Mouse (Mus musculus): ENCODE measurements around the gene Pdcd6ip. TPM values are rescaled to one million over a fixed set of nuclear protein-coding genes. Genes with fewer than 3 reads are reported as not detected.

Gene Pdcd6ip
- polyA plus RNA-seq, 1 experiment from 2014 or later = 66.7 TPM

- Histone ChIP-seq H3K36me3 (ENCODE audit: control insufficient read depth, insufficient read depth, low read length) (no peaks in the 10 kb centered on the region), H3K27ac (ENCODE audit: low read depth, low read length) (no peak overlapping the region), H3K4me3 (ENCODE audit: low read depth, low read length) (no peak overlapping the region), H3K4me2 (ENCODE audit: low read depth, low read length, severe bottlenecking) (no peak overlapping the region), H3K27me3 (ENCODE audit: control insufficient read depth, insufficient read depth, low read length) (no peaks in the 10 kb centered on the region), H3K9ac (ENCODE audit: low read length) (no peak overlapping the region), H3K4me1 (replicated peaks; ENCODE audit: control insufficient read depth, insufficient read depth, low read length) (no peaks in the 10 kb centered on the region), H3K9me3 (ENCODE audit: control insufficient read depth, low read length) (no peaks in the 10 kb centered on the region)
- DNase-seq (ENCODE audit: low spot score) = no peak
- WGBS = 70% methylated on average over 5 of the region's 5 CpGs
- no peak for ATAC-seq (replicated peaks; ENCODE audit: low FRiP score)
Observed at GRCm38 (mm10) chr9:113644701-113645100, 63.4 kb downstream of the Pdcd6ip start.

- Histone ChIP-seq H3K9me3 (ENCODE audit: control insufficient read depth, low read length) (no peaks in the 10 kb centered on the region), H3K4me3 (ENCODE audit: low read depth, low read length) (no peak overlapping the region), H3K36me3 (ENCODE audit: control insufficient read depth, insufficient read depth, low read length) (no peaks in the 10 kb centered on the region), H3K4me1 (replicated peaks; ENCODE audit: control insufficient read depth, insufficient read depth, low read length) (no peaks in the 10 kb centered on the region), H3K27me3 (ENCODE audit: control insufficient read depth, insufficient read depth, low read length) (no peaks in the 10 kb centered on the region), H3K27ac (ENCODE audit: low read depth, low read length) (no peak overlapping the region), H3K4me2 (ENCODE audit: low read depth, low read length, severe bottlenecking) (no peak overlapping the region), H3K9ac (ENCODE audit: low read length) (no peak overlapping the region)
- no peak for ATAC-seq (replicated peaks; ENCODE audit: low FRiP score)
- no peak for DNase-seq (ENCODE audit: low spot score)
- 82% methylated on average over 3 of the region's 3 CpGs for WGBS
Observed at GRCm38 (mm10) chr9:113644076-113644475, 64.0 kb downstream of the Pdcd6ip start.

GRCm38 (mm10) chr9:113643669-113644068 is 64.4 kb downstream of the Pdcd6ip start:
- no peak overlapping the region for H3K27ac ChIP-seq (ENCODE audit: low read depth, low read length)
- no peak overlapping the region for H3K4me3 ChIP-seq (ENCODE audit: low read depth, low read length)
- no peaks in the 10 kb centered on the region for H3K36me3 ChIP-seq (ENCODE audit: control insufficient read depth, insufficient read depth, low read length)
- no peak overlapping the region for H3K4me2 ChIP-seq (ENCODE audit: low read depth, low read length, severe bottlenecking)
- WGBS = 84% methylated on average over 15 of the region's 15 CpGs
- no peak for DNase-seq (ENCODE audit: low spot score)
- H3K27me3 ChIP-seq (ENCODE audit: control insufficient read depth, insufficient read depth, low read length) = no peaks in the 10 kb centered on the region
- H3K9me3 ChIP-seq (ENCODE audit: control insufficient read depth, low read length) = no peaks in the 10 kb centered on the region
- no peak overlapping the region for H3K9ac ChIP-seq (ENCODE audit: low read length)
- no peaks in the 10 kb centered on the region for H3K4me1 ChIP-seq (replicated peaks; ENCODE audit: control insufficient read depth, insufficient read depth, low read length)
- ATAC-seq (replicated peaks; ENCODE audit: low FRiP score) = no peak

- no peaks in the 10 kb centered on the region for H3K36me3 ChIP-seq (ENCODE audit: control insufficient read depth, insufficient read depth, low read length)
- no peaks in the 10 kb centered on the region for H3K27me3 ChIP-seq (ENCODE audit: control insufficient read depth, insufficient read depth, low read length)
- no peak overlapping the region for H3K27ac ChIP-seq (ENCODE audit: low read depth, low read length)
- ATAC-seq (replicated peaks; ENCODE audit: low FRiP score) (no peak), DNase-seq (ENCODE audit: low spot score) (no peak)
- H3K4me1 ChIP-seq (replicated peaks; ENCODE audit: control insufficient read depth, insufficient read depth, low read length) = no peaks in the 10 kb centered on the region
- H3K4me2 ChIP-seq (ENCODE audit: low read depth, low read length, severe bottlenecking) = no peak overlapping the region
- H3K9ac ChIP-seq (ENCODE audit: low read length) = no peak overlapping the region
- no peak overlapping the region for H3K4me3 ChIP-seq (ENCODE audit: low read depth, low read length)
- WGBS = 68% methylated on average over 7 of the region's 7 CpGs
- no peaks in the 10 kb centered on the region for H3K9me3 ChIP-seq (ENCODE audit: control insufficient read depth, low read length)
Observed at GRCm38 (mm10) chr9:113634986-113635385, 73.1 kb downstream of the Pdcd6ip start.

GRCm38 (mm10) chr9:113633168-113633744 is 74.8 kb downstream of the Pdcd6ip start:
- no peak overlapping the region for H3K4me2 ChIP-seq (ENCODE audit: low read depth, low read length, severe bottlenecking)
- no peak overlapping the region for H3K4me3 ChIP-seq (ENCODE audit: low read depth, low read length)
- DNase-seq (ENCODE audit: low spot score) (no peak), ATAC-seq (replicated peaks; ENCODE audit: low FRiP score) (no peak)
- H3K36me3 ChIP-seq (ENCODE audit: control insufficient read depth, insufficient read depth, low read length) = no peaks in the 10 kb centered on the region
- no peaks in the 10 kb centered on the region for H3K27me3 ChIP-seq (ENCODE audit: control insufficient read depth, insufficient read depth, low read length)
- no peak overlapping the region for H3K27ac ChIP-seq (ENCODE audit: low read depth, low read length)
- no peaks in the 10 kb centered on the region for H3K4me1 ChIP-seq (replicated peaks; ENCODE audit: control insufficient read depth, insufficient read depth, low read length)
- H3K9ac ChIP-seq (ENCODE audit: low read length) = no peak overlapping the region
- H3K9me3 ChIP-seq (ENCODE audit: control insufficient read depth, low read length) = no peaks in the 10 kb centered on the region
- 80% methylated on average over 8 of the region's 8 CpGs for WGBS

- H3K4me1 ChIP-seq (replicated peaks; ENCODE audit: control insufficient read depth, insufficient read depth, low read length) = no peaks in the 10 kb centered on the region
- H3K4me2 ChIP-seq (ENCODE audit: low read depth, low read length, severe bottlenecking) = no peak overlapping the region
- WGBS = 79% methylated on average over 8 of the region's 9 CpGs
- no peak overlapping the region for H3K27ac ChIP-seq (ENCODE audit: low read depth, low read length)
- DNase-seq (ENCODE audit: low spot score) (no peak), ATAC-seq (replicated peaks; ENCODE audit: low FRiP score) (no peak)
- H3K36me3 ChIP-seq (ENCODE audit: control insufficient read depth, insufficient read depth, low read length) = no peaks in the 10 kb centered on the region
- no peaks in the 10 kb centered on the region for H3K27me3 ChIP-seq (ENCODE audit: control insufficient read depth, insufficient read depth, low read length)
- H3K9me3 ChIP-seq (ENCODE audit: control insufficient read depth, low read length) = no peaks in the 10 kb centered on the region
- no peak overlapping the region for H3K4me3 ChIP-seq (ENCODE audit: low read depth, low read length)
- no peak overlapping the region for H3K9ac ChIP-seq (ENCODE audit: low read length)
Observed at GRCm38 (mm10) chr9:113632350-113633043, 75.6 kb downstream of the Pdcd6ip start.

GRCm38 (mm10) chr9:113629632-113630031 is 78.4 kb downstream of the Pdcd6ip start:
- no peak overlapping the region for H3K4me2 ChIP-seq (ENCODE audit: low read depth, low read length, severe bottlenecking)
- no peak overlapping the region for H3K4me3 ChIP-seq (ENCODE audit: low read depth, low read length)
- no peaks in the 10 kb centered on the region for H3K9me3 ChIP-seq (ENCODE audit: control insufficient read depth, low read length)
- WGBS = 5% methylated on average over 9 of the region's 9 CpGs
- no peaks in the 10 kb centered on the region for H3K27me3 ChIP-seq (ENCODE audit: control insufficient read depth, insufficient read depth, low read length)
- peak; percentile 57 for ATAC-seq (replicated peaks; ENCODE audit: low FRiP score)
- no peak overlapping the region for H3K9ac ChIP-seq (ENCODE audit: low read length)
- peak; percentile 72 for DNase-seq (ENCODE audit: low spot score)
- no peaks in the 10 kb centered on the region for H3K36me3 ChIP-seq (ENCODE audit: control insufficient read depth, insufficient read depth, low read length)
- no peak overlapping the region for H3K27ac ChIP-seq (ENCODE audit: low read depth, low read length)
- no peaks in the 10 kb centered on the region for H3K4me1 ChIP-seq (replicated peaks; ENCODE audit: control insufficient read depth, insufficient read depth, low read length)

GRCm38 (mm10) chr9:113629191-113629590 is 78.9 kb downstream of the Pdcd6ip start:
- Histone ChIP-seq H3K9ac (ENCODE audit: low read length) (no peak overlapping the region), H3K27ac (ENCODE audit: low read depth, low read length) (no peak overlapping the region), H3K4me2 (ENCODE audit: low read depth, low read length, severe bottlenecking) (no peak overlapping the region), H3K4me1 (replicated peaks; ENCODE audit: control insufficient read depth, insufficient read depth, low read length) (no peaks in the 10 kb centered on the region), H3K4me3 (ENCODE audit: low read depth, low read length) (no peak overlapping the region), H3K36me3 (ENCODE audit: control insufficient read depth, insufficient read depth, low read length) (no peaks in the 10 kb centered on the region), H3K9me3 (ENCODE audit: control insufficient read depth, low read length) (no peaks in the 10 kb centered on the region), H3K27me3 (ENCODE audit: control insufficient read depth, insufficient read depth, low read length) (no peaks in the 10 kb centered on the region)
- WGBS = 87% methylated on average over 11 of the region's 11 CpGs
- DNase-seq (ENCODE audit: low spot score) (no peak), ATAC-seq (replicated peaks; ENCODE audit: low FRiP score) (peak; percentile 31; the same call in 1 of the 2 replicates)

GRCm38 (mm10) chr9:113628780-113629179 is 79.3 kb downstream of the Pdcd6ip start:
- Histone ChIP-seq H3K27ac (ENCODE audit: low read depth, low read length) (no peak overlapping the region), H3K4me3 (ENCODE audit: low read depth, low read length) (no peak overlapping the region), H3K4me1 (replicated peaks; ENCODE audit: control insufficient read depth, insufficient read depth, low read length) (no peaks in the 10 kb centered on the region), H3K9ac (ENCODE audit: low read length) (no peak overlapping the region), H3K4me2 (ENCODE audit: low read depth, low read length, severe bottlenecking) (no peak overlapping the region), H3K9me3 (ENCODE audit: control insufficient read depth, low read length) (no peaks in the 10 kb centered on the region), H3K36me3 (ENCODE audit: control insufficient read depth, insufficient read depth, low read length) (no peaks in the 10 kb centered on the region), H3K27me3 (ENCODE audit: control insufficient read depth, insufficient read depth, low read length) (no peaks in the 10 kb centered on the region)
- WGBS = 93% methylated on average over 1 of the region's 1 CpGs
- DNase-seq (ENCODE audit: low spot score) (no peak), ATAC-seq (replicated peaks; ENCODE audit: low FRiP score) (no peak)

All from forebrain, embryonic 11.5 days (tissue).